Mouse (Mus musculus): ENCODE results near the gene Chchd2. TPM values are rescaled to one million over a fixed set of nuclear protein-coding genes. Genes with fewer than 3 reads are reported as not detected.

Gene Chchd2
- polyA plus RNA-seq, 1 experiment = 1,221 TPM

DNA sequence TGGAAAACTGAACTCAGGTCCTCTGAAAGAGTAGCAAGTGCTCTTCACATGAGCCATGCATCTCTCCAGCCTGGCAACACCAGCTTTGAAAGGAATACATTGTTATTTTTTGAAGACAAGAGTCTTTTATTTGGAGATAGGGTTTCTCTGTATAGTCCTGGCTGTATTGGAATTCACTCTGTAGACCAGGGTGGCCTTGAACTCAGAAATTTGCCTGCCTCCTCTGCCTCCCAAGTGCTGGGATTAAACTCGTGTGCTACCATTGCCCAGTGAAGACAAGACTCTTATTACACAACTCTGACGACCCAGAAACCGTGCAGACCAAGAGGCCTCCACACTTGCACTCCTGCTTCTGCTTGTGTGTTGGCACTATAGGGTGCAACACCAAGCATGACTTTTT lies 7.4 kb downstream of the Chchd2 start:
- no peak for TF ChIP-seq POLR2A (IDR thresholded peaks at IDR 0.05; ENCODE audit: control insufficient read depth, extremely low read depth, insufficient read depth, low read length, poor library complexity)
- no peaks in the 10 kb centered on the region for H3K27me3 ChIP-seq (ENCODE audit: control insufficient read depth, insufficient read depth, low read length)
- H3K4me1 ChIP-seq (replicated peaks; ENCODE audit: control insufficient read depth, insufficient read depth, low read length) = no peaks in the 10 kb centered on the region
- no peak overlapping the region for H3K27ac ChIP-seq (ENCODE audit: control insufficient read depth, insufficient read depth, low read length)
- no peak for DNase-seq
- H3K4me3 ChIP-seq (ENCODE audit: control insufficient read depth, insufficient read depth, low read length) = no peak overlapping the region
- 89% methylated on average over 3 of the region's 3 CpGs for WGBS
- peaks cover 34% of the 10 kb centered on the region for H3K36me3 ChIP-seq (ENCODE audit: control insufficient read depth, insufficient read depth, low read length)

- TF ChIP-seq CTCF (IDR thresholded peaks at IDR 0.05; ENCODE audit: borderline replicate concordance, control insufficient read depth, extremely low read depth, insufficient read depth, low read length, poor library complexity) (no peak), POLR2A (IDR thresholded peaks at IDR 0.05; ENCODE audit: control insufficient read depth, extremely low read depth, insufficient read depth, low read length, poor library complexity) (no peak)
- H3K27me3 ChIP-seq (ENCODE audit: control insufficient read depth, insufficient read depth, low read length) = no peaks in the 10 kb centered on the region
- H3K36me3 ChIP-seq (ENCODE audit: control insufficient read depth, insufficient read depth, low read length) = peaks cover 29% of the 10 kb centered on the region
- no peak overlapping the region for H3K27ac ChIP-seq (ENCODE audit: control insufficient read depth, insufficient read depth, low read length)
- H3K4me1 ChIP-seq (replicated peaks; ENCODE audit: control insufficient read depth, insufficient read depth, low read length) = no peaks in the 10 kb centered on the region
- no peak overlapping the region for H3K4me3 ChIP-seq (ENCODE audit: control insufficient read depth, insufficient read depth, low read length)
- DNase-seq = no peak
- 91% methylated on average over 2 of the region's 2 CpGs for WGBS
Observed at GRCm38 (mm10) chr5:129878946-129879345, 8.3 kb downstream of the Chchd2 start.

DNA sequence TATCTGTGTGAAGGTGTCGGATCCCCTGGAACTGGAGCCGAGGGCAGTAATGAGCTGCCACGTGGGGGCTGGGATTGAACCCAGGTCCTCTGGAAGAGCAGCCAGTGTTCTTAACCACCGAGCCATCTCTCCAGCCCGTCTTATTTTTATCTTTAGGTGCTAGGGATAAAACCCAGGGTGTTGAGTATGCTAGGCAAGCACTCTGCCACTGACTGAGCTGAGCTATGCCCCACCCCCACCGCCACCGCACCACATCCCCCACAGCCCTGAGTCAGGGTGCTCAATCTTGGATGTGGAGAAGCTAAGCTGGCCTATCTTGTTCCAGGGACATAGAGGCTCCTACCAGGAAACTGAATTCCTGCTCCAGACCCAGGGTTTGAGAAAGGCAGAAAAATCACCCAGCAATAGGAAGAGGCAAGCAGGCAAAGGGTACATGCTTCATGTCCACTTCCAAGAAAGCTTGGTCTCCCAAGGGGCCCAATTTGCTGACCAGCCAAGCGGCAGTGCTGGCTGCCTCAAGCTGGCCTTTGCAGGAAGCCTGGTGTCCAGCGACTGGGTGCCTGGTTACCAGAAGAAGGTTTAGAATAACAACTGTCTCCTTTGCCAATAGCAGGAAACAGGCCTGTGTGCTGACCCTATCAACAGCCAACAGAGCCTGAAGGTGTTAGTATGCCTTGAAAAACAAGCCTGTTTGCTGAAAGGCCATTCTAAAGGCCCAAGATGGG lies 9.4 kb downstream of the Chchd2 start:
- Histone ChIP-seq H3K36me3 (ENCODE audit: control insufficient read depth, insufficient read depth, low read length) (peaks cover 23% of the 10 kb centered on the region), H3K4me1 (replicated peaks; ENCODE audit: control insufficient read depth, insufficient read depth, low read length) (no peaks in the 10 kb centered on the region), H3K27ac (ENCODE audit: control insufficient read depth, insufficient read depth, low read length) (no peak overlapping the region), H3K27me3 (ENCODE audit: control insufficient read depth, insufficient read depth, low read length) (no peaks in the 10 kb centered on the region), H3K4me3 (ENCODE audit: control insufficient read depth, insufficient read depth, low read length) (no peak overlapping the region)
- WGBS = 87% methylated on average over 9 of the region's 9 CpGs
- DNase-seq = no peak
- no peak for TF ChIP-seq POLR2A (IDR thresholded peaks at IDR 0.05; ENCODE audit: control insufficient read depth, extremely low read depth, insufficient read depth, low read length, poor library complexity)
- no peak for TF ChIP-seq CTCF (IDR thresholded peaks at IDR 0.05; ENCODE audit: borderline replicate concordance, control insufficient read depth, extremely low read depth, insufficient read depth, low read length, poor library complexity)

DNA sequence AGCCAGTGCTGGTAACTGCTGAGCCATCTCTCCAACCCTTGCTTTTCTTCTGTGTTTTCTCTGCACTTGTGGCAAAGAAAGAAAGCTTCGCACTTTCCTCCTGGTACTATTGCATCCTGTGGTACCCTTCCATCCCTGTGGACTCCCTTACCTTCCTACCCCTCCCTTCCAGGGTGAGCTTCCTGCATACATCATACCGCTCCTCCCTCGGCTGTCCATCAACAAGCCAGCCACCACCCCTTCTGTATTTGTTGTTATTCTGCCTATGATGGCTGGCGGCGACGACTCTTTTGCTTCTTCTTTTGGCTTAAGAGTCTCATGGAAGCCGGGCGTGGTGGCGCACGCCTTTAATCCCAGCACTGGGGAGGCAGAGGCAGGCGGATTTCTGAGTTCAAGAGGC lies 12.2 kb downstream of the Chchd2 start:
- Histone ChIP-seq H3K27ac (ENCODE audit: control insufficient read depth, insufficient read depth, low read length) (no peak overlapping the region), H3K36me3 (ENCODE audit: control insufficient read depth, insufficient read depth, low read length) (no peaks in the 10 kb centered on the region; the same call in 1 of the 2 replicates), H3K4me3 (ENCODE audit: control insufficient read depth, insufficient read depth, low read length) (no peak overlapping the region), H3K4me1 (replicated peaks; ENCODE audit: control insufficient read depth, insufficient read depth, low read length) (no peaks in the 10 kb centered on the region), H3K27me3 (ENCODE audit: control insufficient read depth, insufficient read depth, low read length) (no peaks in the 10 kb centered on the region)
- WGBS = 85% methylated on average over 11 of the region's 11 CpGs
- DNase-seq = no peak
- TF ChIP-seq CTCF (IDR thresholded peaks at IDR 0.05; ENCODE audit: borderline replicate concordance, control insufficient read depth, extremely low read depth, insufficient read depth, low read length, poor library complexity) (no peak), POLR2A (IDR thresholded peaks at IDR 0.05; ENCODE audit: control insufficient read depth, extremely low read depth, insufficient read depth, low read length, poor library complexity) (no peak)

DNA sequence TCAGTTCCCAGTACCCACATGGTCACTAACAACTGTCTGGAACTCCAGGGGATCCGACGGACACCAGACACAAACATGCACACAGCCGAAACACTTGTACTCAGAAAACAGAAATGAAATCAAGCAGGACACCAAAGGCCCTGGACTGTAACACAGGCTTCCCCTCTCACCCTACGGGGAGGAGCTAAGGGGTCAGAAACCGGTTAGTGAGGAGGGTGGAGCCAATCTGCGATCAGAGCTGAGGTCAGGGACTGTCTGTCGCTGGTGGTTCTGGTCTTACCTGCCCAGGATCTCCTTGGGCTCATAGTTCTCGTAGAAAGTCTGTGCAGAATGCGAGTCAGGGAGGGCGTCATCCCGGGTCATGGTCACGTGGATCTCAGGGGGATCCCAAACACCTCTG lies 13.3 kb downstream of the Chchd2 start:
- no peaks in the 10 kb centered on the region for H3K4me1 ChIP-seq (replicated peaks; ENCODE audit: control insufficient read depth, insufficient read depth, low read length)
- no peak overlapping the region for H3K4me3 ChIP-seq (ENCODE audit: control insufficient read depth, insufficient read depth, low read length)
- no peak for DNase-seq
- H3K27me3 ChIP-seq (ENCODE audit: control insufficient read depth, insufficient read depth, low read length) = no peaks in the 10 kb centered on the region
- H3K36me3 ChIP-seq (ENCODE audit: control insufficient read depth, insufficient read depth, low read length) = no peaks in the 10 kb centered on the region
- TF ChIP-seq POLR2A (IDR thresholded peaks at IDR 0.05; ENCODE audit: control insufficient read depth, extremely low read depth, insufficient read depth, low read length, poor library complexity) = no peak
- TF ChIP-seq CTCF (IDR thresholded peaks at IDR 0.05; ENCODE audit: borderline replicate concordance, control insufficient read depth, extremely low read depth, insufficient read depth, low read length, poor library complexity) = no peak
- 84% methylated on average over 12 of the region's 12 CpGs for WGBS
- no peak overlapping the region for H3K27ac ChIP-seq (ENCODE audit: control insufficient read depth, insufficient read depth, low read length)

- Histone ChIP-seq H3K4me3 (ENCODE audit: control insufficient read depth, insufficient read depth, low read length) (no peak overlapping the region), H3K36me3 (ENCODE audit: control insufficient read depth, insufficient read depth, low read length) (no peaks in the 10 kb centered on the region), H3K27me3 (ENCODE audit: control insufficient read depth, insufficient read depth, low read length) (no peaks in the 10 kb centered on the region), H3K4me1 (replicated peaks; ENCODE audit: control insufficient read depth, insufficient read depth, low read length) (no peaks in the 10 kb centered on the region), H3K27ac (ENCODE audit: control insufficient read depth, insufficient read depth, low read length) (no peak overlapping the region)
- DNase-seq = no peak
- TF ChIP-seq POLR2A (IDR thresholded peaks at IDR 0.05; ENCODE audit: control insufficient read depth, extremely low read depth, insufficient read depth, low read length, poor library complexity) (no peak), CTCF (IDR thresholded peaks at IDR 0.05; ENCODE audit: borderline replicate concordance, control insufficient read depth, extremely low read depth, insufficient read depth, low read length, poor library complexity) (no peak)
- WGBS = 86% methylated on average over 2 of the region's 2 CpGs
Observed at GRCm38 (mm10) chr5:129871238-129871637, 16.0 kb downstream of the Chchd2 start.

All from thymus, adult 2 months (tissue).